In genomic region chr5:100642316-100642715, GRCm38 (mm10) we compare ENCODE assay signal across 20 mouse cellular contexts. TPM values are rescaled to one million over a fixed set of nuclear protein-coding genes. Genes with fewer than 3 reads are reported as not detected.
A peak's percentile ranks its signal among the peaks of the same experiment; 100 is the strongest.
DNase-seq lines count a peak whose midpoint lies in the region; ATAC-seq and TF ChIP-seq lines count a peak whose summit lies in the region.
"Had no signal": no experiment of that assay in that cellular context is flagged by ENCODE, and none has a peak within 500 bp of the region (broad histone marks: within the 10 kb centered on the region; RNA-seq: fewer than 3 reads in every experiment).

No protein-coding gene starts in this region.

- no peak for TF ChIP-seq CTCF in gastrocnemius, adult 2 months (IDR thresholded peaks at IDR 0.05)

- intact Hi-C loops in gastrocnemius, adult 2 months (cut with DNase I): no loop called here

- ATAC-seq in CD4-positive, CD25-positive, alpha-beta regulatory T cell, adult 4 months: peak; percentile 36
- ATAC-seq: forebrain, embryonic 13.5 days; forebrain, embryonic 16.5 days; intestine, embryonic 16.5 days; Patski had no signal

- no peak overlapping the region for H3K27ac ChIP-seq in gastrocnemius, adult 2 months
- H3K27ac ChIP-seq: forebrain, embryonic 10.5 days; forebrain, embryonic 13.5 days; hindbrain, embryonic 12.5 days; hindbrain, embryonic 15.5 days had no signal

- DNase-seq in gastrocnemius, adult 2 months: peak; percentile 2
- no peak for DNase-seq in gastrocnemius, postnatal 4 days (ENCODE audit: low spot score in 2 of 2)
- DNase-seq in induced T-regulatory cell, adult 2 months (ENCODE audit: low read depth): peak; percentile 45
- no peak for DNase-seq in adrenal gland, adult 8-10 months
- no peak for DNase-seq in B cell, adult 2 months
- DNase-seq in cerebellum, postnatal 36 days: no peak
- DNase-seq: adrenal gland, adult 2 months; adrenal gland, postnatal 25 days; cerebellum, adult 11-12 months; cerebellum, adult 8-10 months; cerebellum, postnatal 10 days; gastrocnemius, postnatal 25 days had no signal

- no peak overlapping the region for H3K4me3 ChIP-seq in gastrocnemius, adult 2 months
- H3K4me3 ChIP-seq: forebrain, embryonic 10.5 days; forebrain, embryonic 13.5 days; hindbrain, embryonic 12.5 days; hindbrain, embryonic 15.5 days had no signal

RNA-seq across cellular contexts. Expression of gene Coq2, which starts 32.6 kb away (rescaled TPM):
- total RNA-seq in gastrocnemius, adult 2 months (2021): 10 to 100 TPM; 72.2 to 74.6 TPM
- total RNA-seq in gastrocnemius, postnatal 4 days (2021): 10 to 100 TPM; 38.3 to 39.9 TPM
- 10 to 100 TPM; 12.0 to 12.9 TPM for polyA plus RNA-seq in CD4-positive, CD25-positive, alpha-beta regulatory T cell, adult 4 months (2017; shearing (Covaris generic))
- total RNA-seq in adrenal gland, adult 8-10 months (2022): 10 to 100 TPM; 71.6 to 81.1 (median 77.9) TPM

Comparison
In these comparisons a context has a peak if more than half of its experiments do, and no peak if none do; other contexts are left out.
1. DNase-seq: peak in gastrocnemius, adult 2 months (single experiment) and induced T-regulatory cell, adult 2 months (single experiment); none in gastrocnemius, postnatal 4 days (0 of 2), adrenal gland, adult 8-10 months (single experiment), B cell, adult 2 months (0 of 2) and cerebellum, postnatal 36 days (0 of 2).